Mouse (Mus musculus) hindlimb bud, embryonic 11.5 days (tissue): ENCODE data around the gene Dock10.
"Not testable (repeated sequence)": the region's sequence is repeated elsewhere in the genome, so short reads cannot be mapped to it uniquely, and the experiment has no call there.

ENCODE experiments used
- DNase-seq: peaks from one replicate; pipeline ENCODE4 v3.0.0-alpha.2; 2012; ENCODE audit warnings: low read depth, low spot score; ENCODE audit errors: extremely low spot score

Dock10 gene

GRCm38 (mm10) chr1:80757977-80758797, at the start of gene Dock10:
Dock10 (minus strand) TSS chr1:80758527.
- no peak for DNase-seq

- no peak for DNase-seq
These were observed 48.6 kb upstream of the Dock10 start for GRCm38 (mm10) chr1:80806835-80807398.

DNA sequence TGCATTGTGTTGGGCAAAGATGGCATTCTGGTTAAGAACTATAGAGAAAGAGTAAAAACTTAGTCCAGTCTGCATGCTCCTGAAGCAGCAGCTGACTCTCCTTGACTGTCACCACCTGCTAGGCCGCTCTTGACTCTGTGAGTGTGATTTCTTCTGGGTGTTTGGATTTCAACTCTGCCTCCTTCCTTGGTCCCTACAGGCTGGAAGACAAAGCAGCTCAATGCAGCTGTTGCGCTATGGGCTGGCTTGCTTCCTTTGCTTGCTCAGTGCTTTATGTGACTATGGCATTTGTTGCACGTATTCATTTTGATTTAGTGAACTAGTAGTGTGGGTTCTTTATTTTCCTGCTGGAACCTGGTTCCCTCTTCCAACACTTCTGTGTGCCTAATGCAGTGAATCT, 43.7 kb upstream of the Dock10 start:
- DNase-seq = no peak

DNA sequence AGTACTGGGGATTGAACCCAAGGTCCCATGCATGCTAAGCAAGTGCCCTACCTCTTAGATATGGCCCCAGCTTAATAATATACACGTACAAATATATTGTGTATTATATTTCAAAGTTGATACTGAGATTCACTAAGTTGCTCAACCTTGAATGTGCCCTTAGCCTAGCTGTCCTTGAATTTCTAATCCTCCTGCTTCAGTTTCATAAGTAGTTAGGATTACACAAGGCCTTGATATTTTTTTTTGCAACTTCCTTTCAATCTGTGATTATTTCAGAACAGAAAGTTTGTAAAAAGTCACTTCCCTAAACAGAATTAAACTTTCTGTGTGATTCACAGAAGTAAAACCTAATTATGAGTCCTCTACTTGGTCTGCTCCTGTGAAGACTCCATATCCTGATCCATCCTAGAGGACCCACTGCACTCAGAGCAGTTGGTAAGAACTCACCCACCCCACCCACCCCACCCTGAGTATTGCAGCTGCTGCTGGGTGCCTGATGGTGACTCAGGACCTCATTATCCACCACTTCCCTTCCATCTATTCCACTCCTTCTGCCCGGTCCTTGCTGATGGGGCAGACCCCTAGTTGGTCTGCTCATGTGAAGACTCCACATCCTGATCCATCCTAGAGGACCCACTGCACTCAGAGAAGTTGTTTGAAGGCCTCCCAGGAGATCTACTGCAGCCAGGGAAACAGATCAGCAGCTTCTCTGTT, 26.9 kb upstream of the Dock10 start:
- no peak for DNase-seq

DNA sequence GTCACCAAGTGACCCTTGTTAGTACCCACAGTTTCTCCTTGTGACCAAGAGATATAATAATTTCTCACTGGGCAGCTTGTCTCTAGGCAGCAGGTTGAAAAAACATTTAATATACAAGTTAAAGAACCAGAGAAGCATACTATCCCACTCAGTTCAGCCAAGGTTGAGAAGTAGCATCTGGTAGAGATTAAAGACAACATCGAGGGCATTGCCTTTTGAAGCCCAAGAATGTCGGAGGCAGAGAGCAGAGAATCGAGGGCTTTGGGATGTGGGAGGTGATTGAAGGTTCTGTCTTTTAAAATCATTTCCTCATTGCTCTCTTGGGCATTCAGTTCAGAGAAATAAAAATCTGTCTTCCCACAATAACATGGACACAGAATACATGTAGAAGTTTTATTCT, 25.8 kb upstream of the Dock10 start:
- no peak for DNase-seq

DNA sequence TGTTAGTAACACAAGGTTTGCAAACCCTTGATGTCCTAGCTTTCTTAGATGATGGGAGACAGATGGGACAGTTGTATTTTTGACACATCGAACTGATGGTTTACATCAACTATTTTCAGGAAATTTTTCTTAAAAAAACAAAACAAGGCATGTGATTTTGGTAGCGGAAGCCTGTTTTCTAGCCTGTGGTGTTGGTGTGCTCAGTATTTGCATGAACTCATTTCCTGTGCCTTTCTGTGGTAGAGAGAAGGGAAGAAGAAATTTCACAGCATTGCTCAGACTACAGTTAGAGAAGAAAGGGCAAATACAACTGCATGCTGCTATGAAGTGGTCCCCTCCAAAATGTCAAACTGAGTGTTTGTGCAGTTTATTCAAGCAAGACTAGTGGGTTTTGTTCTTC, 7.2 kb upstream of the Dock10 start:
- DNase-seq = no peak

- no peak for DNase-seq
These were observed 5.0 kb upstream of the Dock10 start for GRCm38 (mm10) chr1:80763042-80763950.

DNA sequence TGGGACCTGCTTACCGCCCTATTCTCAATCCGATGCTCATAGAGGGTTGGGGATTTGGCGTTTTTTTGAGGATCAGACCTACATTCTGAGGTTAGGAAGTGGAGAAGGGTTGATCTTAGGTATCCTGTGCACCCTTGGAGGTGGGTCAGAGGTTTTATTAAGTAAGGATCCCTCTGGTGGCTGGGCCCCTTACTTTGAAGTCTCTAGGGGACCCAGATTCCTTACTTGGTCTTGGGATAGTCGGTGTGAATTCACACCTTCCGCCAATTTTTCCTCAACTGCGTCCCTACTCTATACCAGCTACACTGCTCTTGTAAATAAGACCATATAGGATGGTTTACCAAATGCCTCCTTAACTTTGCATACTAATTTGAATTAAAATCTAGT, 464 bp upstream of the Dock10 start:
- no peak for DNase-seq

DNA sequence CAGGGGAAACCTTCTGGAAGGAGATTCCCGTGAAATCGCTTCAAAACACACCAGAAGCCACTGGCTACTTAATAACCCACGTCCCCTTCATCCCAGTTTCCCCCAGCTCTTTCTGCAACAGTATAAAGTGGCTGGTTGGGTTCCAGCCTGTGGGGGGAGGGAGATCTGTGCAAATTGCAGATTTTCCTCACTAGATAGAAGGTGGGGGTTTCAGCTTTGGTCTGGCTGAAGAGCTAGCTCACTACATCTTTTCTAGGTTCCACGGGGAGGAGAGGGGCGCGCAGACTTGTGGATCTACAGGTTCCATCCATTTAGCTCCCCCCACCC, 714 bp downstream of the Dock10 start:
- no peak for DNase-seq

GRCm38 (mm10) chr1:80756824-80757649, 1.3 kb downstream of the Dock10 start:
- DNase-seq = no peak

DNA sequence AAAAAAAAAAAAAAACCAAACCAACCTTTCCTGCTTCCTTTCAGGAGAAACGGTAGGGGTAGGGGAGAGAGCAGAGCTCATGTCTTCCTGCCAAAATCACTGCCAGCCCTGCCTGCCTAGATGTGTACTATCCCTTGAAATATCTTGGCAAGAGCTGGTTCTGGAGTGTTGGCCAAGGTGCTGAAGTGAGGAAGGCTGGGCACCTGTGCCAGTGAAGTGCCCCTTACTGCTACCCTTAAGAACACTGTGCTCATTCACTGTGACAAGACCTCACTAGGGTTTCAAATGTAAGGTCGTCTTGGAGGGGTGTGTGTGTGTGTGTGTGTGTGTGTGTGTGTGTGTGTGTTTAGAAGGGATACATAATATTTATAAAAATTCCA, 2.3 kb downstream of the Dock10 start:
- no peak for DNase-seq

GRCm38 (mm10) chr1:80755296-80756059, 2.8 kb downstream of the Dock10 start:
- DNase-seq = no peak

DNA sequence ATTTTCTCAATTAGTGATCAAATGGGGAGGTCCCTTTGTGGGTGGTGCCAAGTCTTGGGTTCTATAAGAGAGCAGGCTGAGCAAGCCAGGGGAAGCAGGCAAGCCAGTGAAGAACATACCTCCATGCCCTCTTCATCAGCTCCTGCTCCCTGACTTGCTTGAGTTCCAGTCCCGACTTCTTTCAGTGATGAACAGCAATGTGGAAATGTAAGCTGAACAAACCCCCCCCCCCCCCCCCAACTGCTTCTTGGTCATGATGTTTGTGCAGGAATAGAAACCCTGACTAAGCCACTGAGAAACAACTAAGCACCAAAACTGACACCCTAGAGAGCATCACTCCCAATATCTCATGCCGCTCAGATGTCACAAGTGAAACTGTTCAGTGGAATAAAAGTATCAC, 9.2 kb downstream of the Dock10 start:
- not testable (repeated sequence) for DNase-seq

- no peak for DNase-seq
These were observed 11.4 kb downstream of the Dock10 start for GRCm38 (mm10) chr1:80746691-80747463.

DNA sequence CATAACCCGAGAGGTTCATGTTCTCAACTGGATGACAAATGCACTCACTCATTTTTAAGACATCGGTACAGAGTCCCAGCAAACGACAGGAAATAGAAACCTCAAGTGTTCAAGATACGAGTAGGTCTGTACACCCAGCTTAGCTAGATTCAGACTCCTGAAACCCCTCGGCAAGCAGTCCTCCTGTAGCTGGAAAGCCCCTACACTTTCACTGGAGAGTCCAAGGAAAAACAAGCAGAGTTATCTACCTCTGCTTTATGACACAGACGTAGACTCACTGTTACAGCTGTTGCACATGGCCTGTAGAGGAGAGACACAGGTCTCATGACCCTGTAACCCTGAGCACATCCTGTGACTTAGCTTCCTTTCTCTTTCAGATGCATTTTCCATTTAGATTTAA, 12.1 kb downstream of the Dock10 start:
- no peak for DNase-seq

DNA sequence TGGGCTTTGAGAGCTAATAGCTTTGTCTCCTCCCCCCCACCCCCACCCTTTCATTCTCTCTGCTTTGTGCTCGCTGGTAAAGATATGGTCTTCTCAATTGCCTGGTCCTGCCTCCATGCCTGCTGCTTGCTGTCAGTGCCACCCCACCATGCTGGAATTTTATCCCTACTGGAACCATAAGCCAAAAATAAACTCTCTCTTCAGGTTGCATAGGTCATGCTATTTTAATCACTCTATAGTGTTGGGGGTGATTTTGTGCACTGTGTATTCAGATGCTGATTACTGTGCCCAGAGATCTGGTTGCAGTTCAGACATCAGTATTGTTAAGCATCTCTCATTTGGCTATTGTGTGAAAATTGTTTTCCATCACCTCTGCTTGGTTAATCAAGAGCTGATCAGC, 18.9 kb downstream of the Dock10 start:
- no peak for DNase-seq

- no peak for DNase-seq
These were observed 20.4 kb downstream of the Dock10 start for GRCm38 (mm10) chr1:80737812-80738391.

DNA sequence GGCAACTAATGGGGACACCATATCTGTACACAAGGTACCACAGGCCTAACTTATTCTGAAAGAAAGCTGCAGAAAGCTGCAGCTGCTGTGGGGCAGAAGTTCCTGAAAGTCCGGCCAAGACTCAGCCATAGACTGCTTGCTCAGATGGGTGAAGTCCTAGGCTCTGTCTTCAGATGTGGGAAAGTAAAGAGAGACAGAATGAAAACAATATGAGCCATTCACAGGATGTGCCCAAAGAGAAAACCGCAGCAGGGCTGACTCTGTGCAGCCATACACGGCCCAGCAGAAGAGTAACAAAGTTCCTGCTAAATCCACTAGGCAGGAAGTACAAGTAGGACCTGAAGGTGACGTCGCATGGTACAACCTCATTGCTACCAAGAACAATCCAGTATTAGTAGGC, 27.7 kb downstream of the Dock10 start:
- DNase-seq = no peak

DNA sequence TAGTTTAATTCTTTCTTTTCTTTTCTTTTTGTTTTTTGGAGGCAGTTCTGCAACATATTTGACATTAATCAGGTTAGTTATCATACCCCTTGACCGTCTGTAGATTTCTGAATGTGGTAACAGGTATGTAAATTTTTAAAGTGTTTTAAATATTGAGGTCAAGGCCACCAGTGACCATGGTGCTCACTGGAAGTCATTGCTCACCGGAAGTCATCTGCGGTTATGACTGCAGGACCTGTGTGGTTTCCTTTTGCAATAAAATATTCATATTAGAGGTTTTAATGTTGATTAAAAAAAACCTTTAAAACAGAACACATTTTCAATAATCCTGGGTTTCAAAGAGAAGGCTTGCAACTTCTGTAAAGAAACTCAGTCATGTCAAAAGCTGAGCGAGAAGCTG, 28.2 kb downstream of the Dock10 start:
- no peak for DNase-seq
